Mouse (Mus musculus): ENCODE results near the gene Speer4f1. TPM values are rescaled to one million over a fixed set of nuclear protein-coding genes. Genes with fewer than 3 reads are reported as not detected.
"Not testable (repeated sequence)": the region's sequence is repeated elsewhere in the genome, so short reads cannot be mapped to it uniquely, and the experiment has no call there.

Speer4f1 gene
- polyA plus RNA-seq (2014; fragmentation: Nextera tagmentation; extraction: Ambion mirVana) = not detected in 2 replicates

DNA sequence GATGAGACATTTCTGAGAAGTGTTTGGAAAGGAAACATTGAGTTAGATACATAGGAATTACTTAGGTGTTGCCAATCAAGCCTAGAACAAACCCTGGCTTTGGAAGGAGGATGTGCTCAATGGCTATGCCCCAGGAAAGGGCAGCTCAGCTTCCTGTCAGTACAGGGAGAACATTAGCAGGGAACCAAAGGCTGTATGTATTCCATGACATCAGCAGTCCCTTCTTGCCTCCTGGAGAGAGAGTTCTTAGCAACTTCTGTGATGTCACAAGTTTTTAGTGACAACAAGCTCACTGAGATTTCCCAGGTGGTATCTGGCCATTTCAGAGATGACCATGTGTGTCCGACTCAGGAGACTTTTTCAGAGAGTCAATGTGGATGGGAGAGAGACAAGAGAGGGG, at the start of gene Speer4f1:
TSS of gene Speer4f1 (plus strand) at position 301 of the 400 bp plus-strand sequence.
- H3K36me3 ChIP-seq (replicated peaks; ENCODE audit: control insufficient read depth, insufficient read depth, low read depth, low read length); H3K9me3 ChIP-seq (replicated peaks; ENCODE audit: control insufficient read depth, low read length); H3K4me1 ChIP-seq (ENCODE audit: control insufficient read depth, insufficient read depth, low read length); DNase-seq (ENCODE audit: low spot score); H3K9ac ChIP-seq (replicated peaks; ENCODE audit: low read length); H3K4me2 ChIP-seq (ENCODE audit: low read depth, low read length); H3K4me3 ChIP-seq (ENCODE audit: low read depth, low read length); ATAC-seq (replicated peaks; ENCODE audit: insufficient number of reproducible peaks, low FRiP score, low TSS enrichment, low read depth); H3K27ac ChIP-seq (replicated peaks; ENCODE audit: low read depth, low read length); H3K27me3 ChIP-seq (ENCODE audit: control insufficient read depth, insufficient read depth, low read length): not testable (repeated sequence)
- WGBS = 88% methylated on average over 1 of the region's 1 CpGs

DNA sequence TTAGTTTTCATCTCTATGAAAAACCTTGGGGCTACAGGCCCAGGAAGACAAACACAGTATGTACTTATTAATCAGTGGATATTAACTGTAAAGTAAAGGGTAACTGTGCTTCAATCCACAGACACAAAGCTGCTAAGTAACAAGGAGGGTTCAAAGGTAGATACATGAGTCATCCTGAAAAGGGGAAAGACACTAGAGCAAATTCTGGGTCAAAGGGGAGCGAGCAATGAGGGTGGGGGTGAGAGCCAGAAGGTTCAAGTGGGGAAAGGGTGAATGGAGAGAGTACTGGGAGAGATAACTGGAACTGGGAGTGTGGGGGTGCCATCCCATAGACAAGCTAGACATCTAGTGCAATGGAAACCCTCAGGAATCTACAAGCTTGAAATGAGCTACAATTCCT, 49.0 kb upstream of the Speer4f1 start:
- H3K4me2 ChIP-seq (ENCODE audit: low read depth, low read length) = no peak overlapping the region
- ATAC-seq (replicated peaks; ENCODE audit: insufficient number of reproducible peaks, low FRiP score, low TSS enrichment, low read depth) (no peak), DNase-seq (ENCODE audit: low spot score) (no peak)
- H3K9me3 ChIP-seq (replicated peaks; ENCODE audit: control insufficient read depth, low read length) = no peaks in the 10 kb centered on the region
- H3K4me3 ChIP-seq (ENCODE audit: low read depth, low read length) = no peak overlapping the region
- H3K9ac ChIP-seq (replicated peaks; ENCODE audit: low read length) = no peak overlapping the region
- H3K27ac ChIP-seq (replicated peaks; ENCODE audit: low read depth, low read length) = no peak overlapping the region
- no peaks in the 10 kb centered on the region for H3K27me3 ChIP-seq (ENCODE audit: control insufficient read depth, insufficient read depth, low read length)
- no peaks in the 10 kb centered on the region for H3K36me3 ChIP-seq (replicated peaks; ENCODE audit: control insufficient read depth, insufficient read depth, low read depth, low read length)
- WGBS = 90% methylated on average over 1 of the region's 1 CpGs
- H3K4me1 ChIP-seq (ENCODE audit: control insufficient read depth, insufficient read depth, low read length) = no peaks in the 10 kb centered on the region

DNA sequence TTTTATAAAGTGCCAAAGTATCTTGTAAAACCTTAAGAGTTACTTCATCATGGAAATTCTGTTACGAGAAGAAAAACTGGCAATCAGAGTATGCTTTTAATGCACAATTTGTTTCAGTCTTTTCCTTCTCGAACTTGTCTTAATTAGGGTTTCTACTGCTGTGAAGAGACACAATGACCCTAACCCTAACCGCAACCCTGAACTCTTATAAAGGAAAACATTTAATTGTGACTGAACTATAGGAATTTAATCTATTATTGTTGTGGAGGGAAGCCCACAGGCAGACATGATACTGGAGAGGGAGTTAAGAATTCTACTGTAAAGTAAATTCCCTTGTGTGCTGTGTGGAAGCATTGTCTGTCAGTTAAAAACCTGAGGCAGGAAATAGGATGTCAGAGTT, 41.2 kb upstream of the Speer4f1 start:
- DNase-seq (ENCODE audit: low spot score) (no peak), ATAC-seq (replicated peaks; ENCODE audit: insufficient number of reproducible peaks, low FRiP score, low TSS enrichment, low read depth) (no peak)
- Histone ChIP-seq H3K4me3 (ENCODE audit: low read depth, low read length) (no peak overlapping the region), H3K9me3 (replicated peaks; ENCODE audit: control insufficient read depth, low read length) (no peaks in the 10 kb centered on the region), H3K9ac (replicated peaks; ENCODE audit: low read length) (no peak overlapping the region), H3K4me2 (ENCODE audit: low read depth, low read length) (no peak overlapping the region), H3K4me1 (ENCODE audit: control insufficient read depth, insufficient read depth, low read length) (no peaks in the 10 kb centered on the region), H3K27me3 (ENCODE audit: control insufficient read depth, insufficient read depth, low read length) (no peaks in the 10 kb centered on the region), H3K36me3 (replicated peaks; ENCODE audit: control insufficient read depth, insufficient read depth, low read depth, low read length) (no peaks in the 10 kb centered on the region), H3K27ac (replicated peaks; ENCODE audit: low read depth, low read length) (no peak overlapping the region)
- 55% methylated on average over 3 of the region's 3 CpGs for WGBS

- Histone ChIP-seq H3K36me3 (replicated peaks; ENCODE audit: control insufficient read depth, insufficient read depth, low read depth, low read length) (no peaks in the 10 kb centered on the region), H3K9me3 (replicated peaks; ENCODE audit: control insufficient read depth, low read length) (no peaks in the 10 kb centered on the region), H3K4me1 (ENCODE audit: control insufficient read depth, insufficient read depth, low read length) (no peaks in the 10 kb centered on the region), H3K27ac (replicated peaks; ENCODE audit: low read depth, low read length) (no peak overlapping the region), H3K27me3 (ENCODE audit: control insufficient read depth, insufficient read depth, low read length) (no peaks in the 10 kb centered on the region), H3K4me2 (ENCODE audit: low read depth, low read length) (no peak overlapping the region), H3K4me3 (ENCODE audit: low read depth, low read length) (no peak overlapping the region), H3K9ac (replicated peaks; ENCODE audit: low read length) (no peak overlapping the region)
- ATAC-seq (replicated peaks; ENCODE audit: insufficient number of reproducible peaks, low FRiP score, low TSS enrichment, low read depth) (no peak), DNase-seq (ENCODE audit: low spot score) (no peak)
- 30% methylated on average over 2 of the region's 2 CpGs for WGBS
These were observed 39.7 kb upstream of the Speer4f1 start for GRCm38 (mm10) chr5:17436209-17436608.

GRCm38 (mm10) chr5:17439487-17440102, 36.3 kb upstream of the Speer4f1 start:
- Histone ChIP-seq H3K27me3 (ENCODE audit: control insufficient read depth, insufficient read depth, low read length) (no peaks in the 10 kb centered on the region), H3K4me2 (ENCODE audit: low read depth, low read length) (no peak overlapping the region), H3K9me3 (replicated peaks; ENCODE audit: control insufficient read depth, low read length) (no peaks in the 10 kb centered on the region), H3K27ac (replicated peaks; ENCODE audit: low read depth, low read length) (no peak overlapping the region), H3K4me1 (ENCODE audit: control insufficient read depth, insufficient read depth, low read length) (no peaks in the 10 kb centered on the region), H3K4me3 (ENCODE audit: low read depth, low read length) (no peak overlapping the region), H3K36me3 (replicated peaks; ENCODE audit: control insufficient read depth, insufficient read depth, low read depth, low read length) (no peaks in the 10 kb centered on the region), H3K9ac (replicated peaks; ENCODE audit: low read length) (no peak overlapping the region)
- ATAC-seq (replicated peaks; ENCODE audit: insufficient number of reproducible peaks, low FRiP score, low TSS enrichment, low read depth) (no peak), DNase-seq (ENCODE audit: low spot score) (no peak)

DNA sequence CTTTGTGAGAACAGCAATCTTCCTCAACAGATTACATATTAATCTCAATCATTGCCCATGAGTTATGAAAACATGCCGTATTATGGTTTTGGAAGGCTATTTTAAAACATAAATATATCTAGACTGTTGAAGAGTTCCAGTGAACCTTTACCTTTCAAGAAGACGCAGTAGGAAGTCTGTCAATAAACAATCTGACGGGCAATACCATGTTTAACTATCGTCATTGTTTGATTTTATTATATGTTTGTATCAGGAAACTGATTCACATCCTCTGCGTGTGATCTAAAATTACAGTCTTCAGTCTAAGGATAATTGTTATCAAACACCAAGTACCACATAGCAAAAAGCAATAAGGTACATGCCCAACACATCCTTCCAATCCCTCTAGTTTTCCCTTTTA, 21.8 kb upstream of the Speer4f1 start:
- WGBS = 77% methylated on average over 5 of the region's 5 CpGs
- Histone ChIP-seq H3K27me3 (ENCODE audit: control insufficient read depth, insufficient read depth, low read length) (no peaks in the 10 kb centered on the region), H3K36me3 (replicated peaks; ENCODE audit: control insufficient read depth, insufficient read depth, low read depth, low read length) (no peaks in the 10 kb centered on the region), H3K27ac (replicated peaks; ENCODE audit: low read depth, low read length) (no peak overlapping the region), H3K9me3 (replicated peaks; ENCODE audit: control insufficient read depth, low read length) (no peaks in the 10 kb centered on the region), H3K4me3 (ENCODE audit: low read depth, low read length) (no peak overlapping the region), H3K4me2 (ENCODE audit: low read depth, low read length) (no peak overlapping the region), H3K4me1 (ENCODE audit: control insufficient read depth, insufficient read depth, low read length) (no peaks in the 10 kb centered on the region), H3K9ac (replicated peaks; ENCODE audit: low read length) (no peak overlapping the region)
- ATAC-seq (replicated peaks; ENCODE audit: insufficient number of reproducible peaks, low FRiP score, low TSS enrichment, low read depth) (no peak), DNase-seq (ENCODE audit: low spot score) (no peak)

DNA sequence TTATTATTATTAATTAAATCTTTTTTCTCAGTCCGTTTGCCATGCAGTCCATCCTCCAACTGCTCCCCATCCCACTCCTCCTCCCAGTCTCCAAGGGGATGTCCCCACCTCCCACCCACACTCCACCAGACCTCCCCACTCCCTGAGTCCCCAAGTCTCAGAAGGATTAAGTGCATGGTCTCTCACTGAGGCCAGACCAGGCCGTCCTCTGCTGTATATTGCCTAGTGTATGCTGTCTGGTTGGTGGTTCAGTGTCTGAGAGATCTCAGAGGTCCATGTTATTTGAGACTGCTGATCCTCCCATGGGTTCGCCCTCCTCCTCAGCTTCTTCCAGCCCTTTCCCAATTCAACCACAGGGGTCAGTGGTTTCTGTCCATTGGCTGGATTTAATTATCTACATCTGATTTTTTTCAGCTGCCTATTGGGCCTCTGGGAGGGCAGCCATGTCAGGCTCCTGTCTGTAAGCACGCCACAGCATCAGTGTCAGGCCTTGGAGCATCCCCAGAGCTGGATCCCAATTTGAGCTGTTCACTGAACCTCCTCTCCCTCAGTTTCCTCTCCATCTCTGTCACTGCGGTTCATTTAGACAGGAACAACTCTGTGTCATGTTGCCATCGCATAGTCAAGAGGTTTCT, 20.8 kb upstream of the Speer4f1 start:
- Histone ChIP-seq H3K27ac (replicated peaks; ENCODE audit: low read depth, low read length) (no peak overlapping the region), H3K36me3 (replicated peaks; ENCODE audit: control insufficient read depth, insufficient read depth, low read depth, low read length) (no peaks in the 10 kb centered on the region), H3K4me1 (ENCODE audit: control insufficient read depth, insufficient read depth, low read length) (no peaks in the 10 kb centered on the region), H3K9me3 (replicated peaks; ENCODE audit: control insufficient read depth, low read length) (no peaks in the 10 kb centered on the region), H3K27me3 (ENCODE audit: control insufficient read depth, insufficient read depth, low read length) (no peaks in the 10 kb centered on the region), H3K4me3 (ENCODE audit: low read depth, low read length) (no peak overlapping the region), H3K9ac (replicated peaks; ENCODE audit: low read length) (no peak overlapping the region), H3K4me2 (ENCODE audit: low read depth, low read length) (no peak overlapping the region)
- 57% methylated on average over 6 of the region's 6 CpGs for WGBS
- peak; percentile 13 for DNase-seq (ENCODE audit: low spot score)
- ATAC-seq (replicated peaks; ENCODE audit: insufficient number of reproducible peaks, low FRiP score, low TSS enrichment, low read depth) = peak; percentile 59

- H3K9me3 ChIP-seq (replicated peaks; ENCODE audit: control insufficient read depth, low read length) = no peaks in the 10 kb centered on the region
- H3K4me2 ChIP-seq (ENCODE audit: low read depth, low read length) = no peak overlapping the region
- H3K27ac ChIP-seq (replicated peaks; ENCODE audit: low read depth, low read length) = no peak overlapping the region
- ATAC-seq (replicated peaks; ENCODE audit: insufficient number of reproducible peaks, low FRiP score, low TSS enrichment, low read depth) (no peak), DNase-seq (ENCODE audit: low spot score) (no peak)
- H3K27me3 ChIP-seq (ENCODE audit: control insufficient read depth, insufficient read depth, low read length) = no peaks in the 10 kb centered on the region
- H3K4me1 ChIP-seq (ENCODE audit: control insufficient read depth, insufficient read depth, low read length) = no peaks in the 10 kb centered on the region
- H3K9ac ChIP-seq (replicated peaks; ENCODE audit: low read length) = no peak overlapping the region
- 41% methylated on average over 3 of the region's 3 CpGs for WGBS
- H3K4me3 ChIP-seq (ENCODE audit: low read depth, low read length) = no peak overlapping the region
- no peaks in the 10 kb centered on the region for H3K36me3 ChIP-seq (replicated peaks; ENCODE audit: control insufficient read depth, insufficient read depth, low read depth, low read length)
These were observed 19.2 kb upstream of the Speer4f1 start for GRCm38 (mm10) chr5:17456671-17457070.

Measured in embryonic facial prominence, embryonic 11.5 days (tissue).